Mouse (Mus musculus): Measurements from ENCODE around the gene Sema6d. TPM values are rescaled to one million over a fixed set of nuclear protein-coding genes. Genes with fewer than 3 reads are reported as not detected.

Sema6d gene
- polyA plus RNA-seq, 1 experiment = 0.02 TPM

GRCm38 (mm10) chr2:124624247-124624929 lies 534.6 kb downstream of the Sema6d start:
- Histone ChIP-seq H3K36me3 (ENCODE audit: control insufficient read depth) (no peaks in the 10 kb centered on the region), H3K4me1 (ENCODE audit: control insufficient read depth) (no peaks in the 10 kb centered on the region), H3K4me3 (replicated peaks) (no peak overlapping the region), H3K27me3 (ENCODE audit: control insufficient read depth) (no peaks in the 10 kb centered on the region), H3K9me3 (ENCODE audit: control insufficient read depth, low read length) (no peaks in the 10 kb centered on the region)
- no peak for TF ChIP-seq GATA1 (IDR thresholded peaks at IDR 0.05; ENCODE audit: low read length)
- no peak for TF ChIP-seq TAL1 (IDR thresholded peaks at IDR 0.05; ENCODE audit: low read length)

GRCm38 (mm10) chr2:124626425-124626824 lies 536.7 kb downstream of the Sema6d start:
- Histone ChIP-seq H3K4me1 (ENCODE audit: control insufficient read depth) (no peaks in the 10 kb centered on the region), H3K27me3 (ENCODE audit: control insufficient read depth) (no peaks in the 10 kb centered on the region), H3K4me3 (replicated peaks) (no peak overlapping the region), H3K9me3 (ENCODE audit: control insufficient read depth, low read length) (no peaks in the 10 kb centered on the region), H3K36me3 (ENCODE audit: control insufficient read depth) (no peaks in the 10 kb centered on the region)
- no peak for TF ChIP-seq TAL1 (IDR thresholded peaks at IDR 0.05; ENCODE audit: low read length)
- TF ChIP-seq GATA1 (IDR thresholded peaks at IDR 0.05; ENCODE audit: low read length) = no peak

GRCm38 (mm10) chr2:124627664-124628063 lies 537.9 kb downstream of the Sema6d start:
- Histone ChIP-seq H3K36me3 (ENCODE audit: control insufficient read depth) (no peaks in the 10 kb centered on the region), H3K27me3 (ENCODE audit: control insufficient read depth) (no peaks in the 10 kb centered on the region), H3K9me3 (ENCODE audit: control insufficient read depth, low read length) (no peaks in the 10 kb centered on the region), H3K4me1 (ENCODE audit: control insufficient read depth) (no peaks in the 10 kb centered on the region), H3K4me3 (replicated peaks) (no peak overlapping the region)
- TF ChIP-seq TAL1 (IDR thresholded peaks at IDR 0.05; ENCODE audit: low read length) (no peak), GATA1 (IDR thresholded peaks at IDR 0.05; ENCODE audit: low read length) (no peak)

- no peaks in the 10 kb centered on the region for H3K9me3 ChIP-seq (ENCODE audit: control insufficient read depth, low read length)
- H3K4me1 ChIP-seq (ENCODE audit: control insufficient read depth) = no peaks in the 10 kb centered on the region
- H3K36me3 ChIP-seq (ENCODE audit: control insufficient read depth) = no peaks in the 10 kb centered on the region
- H3K27me3 ChIP-seq (ENCODE audit: control insufficient read depth) = no peaks in the 10 kb centered on the region
- no peak overlapping the region for H3K4me3 ChIP-seq (replicated peaks)
- TF ChIP-seq TAL1 (IDR thresholded peaks at IDR 0.05; ENCODE audit: low read length) (no peak), GATA1 (IDR thresholded peaks at IDR 0.05; ENCODE audit: low read length) (no peak)
Measured at GRCm38 (mm10) chr2:124628701-124629100, 538.9 kb downstream of the Sema6d start.

- Histone ChIP-seq H3K4me1 (ENCODE audit: control insufficient read depth) (no peaks in the 10 kb centered on the region), H3K4me3 (replicated peaks) (no peak overlapping the region)
Measured at GRCm38 (mm10) chr2:124634400-124634998, 544.7 kb downstream of the Sema6d start.

GRCm38 (mm10) chr2:124635271-124635865 lies 545.6 kb downstream of the Sema6d start:
- TF ChIP-seq TAL1 (IDR thresholded peaks at IDR 0.05; ENCODE audit: low read length) = no peak
- no peak for TF ChIP-seq GATA1 (IDR thresholded peaks at IDR 0.05; ENCODE audit: low read length)
- H3K36me3 ChIP-seq (ENCODE audit: control insufficient read depth) = no peaks in the 10 kb centered on the region
- H3K4me3 ChIP-seq (replicated peaks) = no peak overlapping the region
- H3K9me3 ChIP-seq (ENCODE audit: control insufficient read depth, low read length) = no peaks in the 10 kb centered on the region
- no peaks in the 10 kb centered on the region for H3K27me3 ChIP-seq (ENCODE audit: control insufficient read depth)
- H3K4me1 ChIP-seq (ENCODE audit: control insufficient read depth) = no peaks in the 10 kb centered on the region

More at GRCm38 (mm10) chr2:124634400-124634998, 544.7 kb downstream of the Sema6d start:
- Histone ChIP-seq H3K27me3 (ENCODE audit: control insufficient read depth) (no peaks in the 10 kb centered on the region), H3K9me3 (ENCODE audit: control insufficient read depth, low read length) (no peaks in the 10 kb centered on the region), H3K36me3 (ENCODE audit: control insufficient read depth) (no peaks in the 10 kb centered on the region)
- TF ChIP-seq TAL1 (IDR thresholded peaks at IDR 0.05; ENCODE audit: low read length) = no peak
- no peak for TF ChIP-seq GATA1 (IDR thresholded peaks at IDR 0.05; ENCODE audit: low read length)

GRCm38 (mm10) chr2:124637080-124637479 lies 547.3 kb downstream of the Sema6d start:
- Histone ChIP-seq H3K4me1 (ENCODE audit: control insufficient read depth) (no peaks in the 10 kb centered on the region), H3K27me3 (ENCODE audit: control insufficient read depth) (no peaks in the 10 kb centered on the region), H3K36me3 (ENCODE audit: control insufficient read depth) (no peaks in the 10 kb centered on the region), H3K9me3 (ENCODE audit: control insufficient read depth, low read length) (no peaks in the 10 kb centered on the region), H3K4me3 (replicated peaks) (no peak overlapping the region)
- no peak for TF ChIP-seq GATA1 (IDR thresholded peaks at IDR 0.05; ENCODE audit: low read length)
- TF ChIP-seq TAL1 (IDR thresholded peaks at IDR 0.05; ENCODE audit: low read length) = no peak

- H3K9me3 ChIP-seq (ENCODE audit: control insufficient read depth, low read length) = no peaks in the 10 kb centered on the region
- H3K27me3 ChIP-seq (ENCODE audit: control insufficient read depth) = no peaks in the 10 kb centered on the region
- H3K4me3 ChIP-seq (replicated peaks) = no peak overlapping the region
- H3K4me1 ChIP-seq (ENCODE audit: control insufficient read depth) = no peaks in the 10 kb centered on the region
- TF ChIP-seq TAL1 (IDR thresholded peaks at IDR 0.05; ENCODE audit: low read length) (no peak), GATA1 (IDR thresholded peaks at IDR 0.05; ENCODE audit: low read length) (no peak)
- no peaks in the 10 kb centered on the region for H3K36me3 ChIP-seq (ENCODE audit: control insufficient read depth)
Measured at GRCm38 (mm10) chr2:124639221-124639963, 549.6 kb downstream of the Sema6d start.

All from erythroblast, embryonic 14.5 days (primary cell).